Mouse (Mus musculus): ENCODE results near the gene Acsf2. TPM values are rescaled to one million over a fixed set of nuclear protein-coding genes. Genes with fewer than 3 reads are reported as not detected.
A peak's percentile ranks its signal among the peaks of the same experiment; 100 is the strongest.

Gene Acsf2
- polyA plus RNA-seq, 1 experiment = 33.6 TPM

DNA sequence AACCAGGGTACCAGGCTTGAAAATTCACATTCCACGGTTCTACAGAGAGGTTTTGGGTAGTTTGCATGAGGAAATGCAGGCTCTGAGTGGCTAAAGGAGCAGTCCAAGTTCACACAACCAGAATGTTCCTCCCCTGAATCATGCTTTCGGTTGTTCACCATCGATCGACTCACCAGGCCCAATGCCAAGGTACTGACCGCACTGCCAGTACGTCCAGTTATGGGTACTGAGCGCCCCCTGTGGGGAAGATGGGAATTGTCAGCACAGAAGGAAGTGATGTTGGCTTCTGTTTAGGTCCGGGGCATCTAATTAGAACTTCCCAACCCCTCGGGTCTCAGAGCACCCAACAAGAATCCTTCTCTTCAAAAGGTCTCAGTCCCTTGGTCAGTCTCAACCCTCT, 57.7 kb downstream of the Acsf2 start:
- 25% methylated on average over 9 of the region's 9 CpGs for WGBS
- DNase-seq (ENCODE audit: low read depth in 1 of 2, low spot score in 2 of 2) = peak; percentile 19 to 66

DNA sequence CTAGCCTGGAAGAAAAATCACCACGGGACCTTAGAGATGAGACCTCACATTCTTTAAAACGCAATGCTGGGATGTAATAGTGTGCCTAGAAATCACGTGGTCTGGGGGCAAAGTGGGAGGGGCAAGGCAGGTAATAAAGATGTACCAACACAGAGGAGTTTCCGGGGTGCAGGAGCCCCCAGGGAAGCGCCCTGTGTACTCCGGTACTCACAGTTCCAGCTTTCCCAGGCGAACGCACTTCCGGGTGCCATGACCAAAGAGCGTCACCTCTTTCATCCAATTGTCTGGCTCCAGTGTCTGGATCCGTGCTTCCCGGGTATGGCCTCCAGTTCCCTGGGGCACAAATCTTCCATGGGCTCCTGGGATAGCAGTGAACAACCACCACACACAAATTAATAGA, 58.3 kb downstream of the Acsf2 start:
- no peak for DNase-seq (ENCODE audit: low read depth in 1 of 2, low spot score in 2 of 2)
- Histone ChIP-seq H3K4me1 (ENCODE audit: control insufficient read depth, insufficient read depth, insufficient read length) (peaks cover 4% of the 10 kb centered on the region; the same call in 1 of the 2 replicates), H3K27me3 (ENCODE audit: control insufficient read depth, insufficient read depth, low read length) (no peaks in the 10 kb centered on the region), H3K4me3 (ENCODE audit: extremely low read depth, insufficient read depth, insufficient read length) (no peak overlapping the region), H3K27ac (ENCODE audit: insufficient read depth, low read length) (no peak overlapping the region), H3K36me3 (ENCODE audit: control insufficient read depth, insufficient read depth, low read length) (0 out of 2 replicates have a peak, but pooled peaks cover 2% of the 10 kb centered on the region)
- no peak for TF ChIP-seq CTCF (IDR thresholded peaks at IDR 0.05; ENCODE audit: extremely low read depth, insufficient read depth, insufficient read length, insufficient replicate concordance)
- TF ChIP-seq POLR2A (IDR thresholded peaks at IDR 0.05; ENCODE audit: low read depth, low read length) = no peak
- 96% methylated on average over 12 of the region's 12 CpGs for WGBS

More for the DNA sequence above, 57.7 kb downstream of the Acsf2 start:
- H3K4me3 ChIP-seq (ENCODE audit: extremely low read depth, insufficient read depth, insufficient read length) = no peak overlapping the region
- no peaks in the 10 kb centered on the region for H3K27me3 ChIP-seq (ENCODE audit: control insufficient read depth, insufficient read depth, low read length)
- TF ChIP-seq CTCF (IDR thresholded peaks at IDR 0.05; ENCODE audit: extremely low read depth, insufficient read depth, insufficient read length, insufficient replicate concordance) = peak; percentile 44; the same call in 1 of the 2 replicates
- TF ChIP-seq POLR2A (IDR thresholded peaks at IDR 0.05; ENCODE audit: low read depth, low read length) = no peak
- H3K27ac ChIP-seq (ENCODE audit: insufficient read depth, low read length) = no peak overlapping the region
- H3K4me1 ChIP-seq (ENCODE audit: control insufficient read depth, insufficient read depth, insufficient read length) = peaks cover 6% of the 10 kb centered on the region; the same call in 1 of the 2 replicates
- H3K36me3 ChIP-seq (ENCODE audit: control insufficient read depth, insufficient read depth, low read length) = 0 out of 2 replicates have a peak, but pooled peaks cover 2% of the 10 kb centered on the region

GRCm38 (mm10) chr11:94542400-94542799, 59.3 kb downstream of the Acsf2 start:
- H3K36me3 ChIP-seq (ENCODE audit: control insufficient read depth, insufficient read depth, low read length) = 0 out of 2 replicates have a peak, but pooled peaks cover 2% of the 10 kb centered on the region
- DNase-seq (ENCODE audit: low read depth in 1 of 2, low spot score in 2 of 2) = no peak
- H3K27ac ChIP-seq (ENCODE audit: insufficient read depth, low read length) = no peak overlapping the region
- WGBS = 85% methylated on average over 4 of the region's 4 CpGs
- no peaks in the 10 kb centered on the region for H3K27me3 ChIP-seq (ENCODE audit: control insufficient read depth, insufficient read depth, low read length)
- no peaks in the 10 kb centered on the region for H3K4me1 ChIP-seq (ENCODE audit: control insufficient read depth, insufficient read depth, insufficient read length)
- no peak overlapping the region for H3K4me3 ChIP-seq (ENCODE audit: extremely low read depth, insufficient read depth, insufficient read length)
- no peak for TF ChIP-seq CTCF (IDR thresholded peaks at IDR 0.05; ENCODE audit: extremely low read depth, insufficient read depth, insufficient read length, insufficient replicate concordance)
- TF ChIP-seq POLR2A (IDR thresholded peaks at IDR 0.05; ENCODE audit: low read depth, low read length) = no peak

GRCm38 (mm10) chr11:94539761-94540160, 61.9 kb downstream of the Acsf2 start:
- Histone ChIP-seq H3K27ac (ENCODE audit: insufficient read depth, low read length) (no peak overlapping the region), H3K36me3 (ENCODE audit: control insufficient read depth, insufficient read depth, low read length) (0 out of 2 replicates have a peak, but pooled peaks cover 2% of the 10 kb centered on the region), H3K4me1 (ENCODE audit: control insufficient read depth, insufficient read depth, insufficient read length) (no peaks in the 10 kb centered on the region), H3K27me3 (ENCODE audit: control insufficient read depth, insufficient read depth, low read length) (no peaks in the 10 kb centered on the region), H3K4me3 (ENCODE audit: extremely low read depth, insufficient read depth, insufficient read length) (no peak overlapping the region)
- WGBS = 91% methylated on average over 7 of the region's 7 CpGs
- no peak for TF ChIP-seq CTCF (IDR thresholded peaks at IDR 0.05; ENCODE audit: extremely low read depth, insufficient read depth, insufficient read length, insufficient replicate concordance)
- no peak for TF ChIP-seq POLR2A (IDR thresholded peaks at IDR 0.05; ENCODE audit: low read depth, low read length)
- DNase-seq (ENCODE audit: low read depth in 1 of 2, low spot score in 2 of 2) = no peak

GRCm38 (mm10) chr11:94538733-94539292, 62.9 kb downstream of the Acsf2 start:
- TF ChIP-seq POLR2A (IDR thresholded peaks at IDR 0.05; ENCODE audit: low read depth, low read length) = no peak
- 0 out of 2 replicates have a peak, but pooled peaks cover 2% of the 10 kb centered on the region for H3K36me3 ChIP-seq (ENCODE audit: control insufficient read depth, insufficient read depth, low read length)
- DNase-seq (ENCODE audit: low read depth in 1 of 2, low spot score in 2 of 2) = no peak
- no peak overlapping the region for H3K4me3 ChIP-seq (ENCODE audit: extremely low read depth, insufficient read depth, insufficient read length)
- H3K27ac ChIP-seq (ENCODE audit: insufficient read depth, low read length) = no peak overlapping the region
- WGBS = 85% methylated on average over 8 of the region's 8 CpGs
- H3K4me1 ChIP-seq (ENCODE audit: control insufficient read depth, insufficient read depth, insufficient read length) = no peaks in the 10 kb centered on the region
- H3K27me3 ChIP-seq (ENCODE audit: control insufficient read depth, insufficient read depth, low read length) = no peaks in the 10 kb centered on the region

DNA sequence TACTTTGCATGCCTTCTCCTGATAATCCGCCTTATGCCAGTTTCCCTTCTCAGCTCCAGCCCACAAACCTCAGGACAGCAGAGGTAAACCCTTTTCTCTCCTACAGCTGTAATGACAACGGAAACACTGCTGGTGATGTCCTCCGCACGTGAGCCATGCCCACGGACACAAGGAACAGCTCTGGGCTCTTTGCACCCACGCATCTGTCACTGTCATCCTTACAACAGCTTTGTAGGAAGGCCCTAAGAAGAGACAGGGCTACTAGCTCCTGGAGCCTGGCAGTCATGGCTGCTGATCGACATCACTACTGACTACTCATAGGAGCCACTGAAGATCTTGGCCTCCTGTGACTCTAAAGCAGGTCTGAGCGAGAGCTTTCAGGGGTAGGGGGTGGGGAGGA, 68.5 kb downstream of the Acsf2 start:
- Histone ChIP-seq H3K36me3 (ENCODE audit: control insufficient read depth, insufficient read depth, low read length) (no peaks in the 10 kb centered on the region), H3K4me3 (ENCODE audit: extremely low read depth, insufficient read depth, insufficient read length) (no peak overlapping the region), H3K27ac (ENCODE audit: insufficient read depth, low read length) (no peak overlapping the region), H3K4me1 (ENCODE audit: control insufficient read depth, insufficient read depth, insufficient read length) (no peaks in the 10 kb centered on the region), H3K27me3 (ENCODE audit: control insufficient read depth, insufficient read depth, low read length) (no peaks in the 10 kb centered on the region)
- no peak for DNase-seq (ENCODE audit: low read depth in 1 of 2, low spot score in 2 of 2)
- TF ChIP-seq CTCF (IDR thresholded peaks at IDR 0.05; ENCODE audit: extremely low read depth, insufficient read depth, insufficient read length, insufficient replicate concordance) (no peak), POLR2A (IDR thresholded peaks at IDR 0.05; ENCODE audit: low read depth, low read length) (no peak)
- WGBS = 92% methylated on average over 8 of the region's 8 CpGs

GRCm38 (mm10) chr11:94528879-94529278, 72.8 kb downstream of the Acsf2 start:
- H3K4me1 ChIP-seq (ENCODE audit: control insufficient read depth, insufficient read depth, insufficient read length) = no peaks in the 10 kb centered on the region
- H3K4me3 ChIP-seq (ENCODE audit: extremely low read depth, insufficient read depth, insufficient read length) = no peak overlapping the region
- no peak for TF ChIP-seq POLR2A (IDR thresholded peaks at IDR 0.05; ENCODE audit: low read depth, low read length)
- no peak for TF ChIP-seq CTCF (IDR thresholded peaks at IDR 0.05; ENCODE audit: extremely low read depth, insufficient read depth, insufficient read length, insufficient replicate concordance)
- H3K36me3 ChIP-seq (ENCODE audit: control insufficient read depth, insufficient read depth, low read length) = no peaks in the 10 kb centered on the region
- WGBS = 49% methylated on average over 3 of the region's 3 CpGs
- no peaks in the 10 kb centered on the region for H3K27me3 ChIP-seq (ENCODE audit: control insufficient read depth, insufficient read depth, low read length)
- no peak overlapping the region for H3K27ac ChIP-seq (ENCODE audit: insufficient read depth, low read length)
- DNase-seq (ENCODE audit: low read depth in 1 of 2, low spot score in 2 of 2) = no peak
